Mouse (Mus musculus) heart, embryonic 16.5 days (tissue): ENCODE measurements at regions not wholly inside any gene's neighbourhood (a gene's known extent, or its start where the extent isn't known, plus 50 kb on each side); places are given as distances from the start of the nearest gene placed in this dataset.

ENCODE experiments used
- ATAC-seq: fragments of 200-750 bp; cut with Nextera tagmentation; replicated peaks from 2 replicates; pipeline ENCODE4 v1.8.0; 2017; ENCODE audit warnings: moderate number of reproducible peaks; ENCODE audit not compliant: insufficient read depth, low FRiP score; ENCODE audit errors: extremely low read depth
- H3K27ac ChIP-seq: fragments of 300-500 bp; sonication (generic); 2 replicates; pipeline ENCODE4 v1.5.1; 2014; ENCODE audit warnings: mild to moderate bottlenecking, low read length, control low read depth, moderate library complexity
- H3K27me3 ChIP-seq: fragments of 300-500 bp; sonication (generic); 2 replicates; pipeline ENCODE4 v1.6.1; 2014; ENCODE audit warnings: low read length, mixed read lengths; ENCODE audit not compliant: control insufficient read depth, insufficient read depth
- H3K36me3 ChIP-seq: fragments of 300-500 bp; sonication (generic); 2 replicates; pipeline ENCODE4 v1.6.1; 2014; ENCODE audit not compliant: control insufficient read depth, insufficient read depth
- H3K4me1 ChIP-seq: fragments of 300-500 bp; sonication (generic); 2 replicates; pipeline ENCODE4 v1.6.1; 2014; ENCODE audit warnings: low read length, mixed read lengths; ENCODE audit not compliant: control insufficient read depth, insufficient read depth
- H3K4me2 ChIP-seq: fragments of 300-500 bp; sonication (generic); 2 replicates; pipeline ENCODE4 v1.6.1; 2014; ENCODE audit warnings: low read depth, mild to moderate bottlenecking, control low read depth, low read length
- H3K4me3 ChIP-seq: fragments of 300-500 bp; sonication (generic); 2 replicates; pipeline ENCODE4 v1.5.1; 2014; ENCODE audit warnings: mild to moderate bottlenecking, control low read depth, low read length
- H3K9ac ChIP-seq: fragments of 300-500 bp; sonication (generic); 2 replicates; pipeline ENCODE4 v1.6.1; 2014; ENCODE audit warnings: low read length, control low read depth
- H3K9me3 ChIP-seq: fragments of 300-500 bp; sonication (generic); replicated peaks from 2 replicates; pipeline ENCODE4 v1.6.1; 2016; ENCODE audit warnings: low read length; ENCODE audit not compliant: control insufficient read depth
- WGBS: fragments of 180-500 bp; shearing (Covaris S2); extraction: QIAGEN DNeasy Blood & Tissue Kit; methylation state at CpG from one replicate; pipeline ENCODE4 v1.1.7; 2014; 5-methylcytosine and 5-hydroxymethylcytosine counted together

- WGBS, result 91% methylated on average over 4 of the region's 4 CpGs
- Histone ChIP-seq H3K9ac (no peak overlapping the region), H3K4me2 (no peak overlapping the region)
Measured at GRCm38 (mm10) chr2:6263565-6263964, 50.7 kb upstream of the Echdc3 start.

DNA sequence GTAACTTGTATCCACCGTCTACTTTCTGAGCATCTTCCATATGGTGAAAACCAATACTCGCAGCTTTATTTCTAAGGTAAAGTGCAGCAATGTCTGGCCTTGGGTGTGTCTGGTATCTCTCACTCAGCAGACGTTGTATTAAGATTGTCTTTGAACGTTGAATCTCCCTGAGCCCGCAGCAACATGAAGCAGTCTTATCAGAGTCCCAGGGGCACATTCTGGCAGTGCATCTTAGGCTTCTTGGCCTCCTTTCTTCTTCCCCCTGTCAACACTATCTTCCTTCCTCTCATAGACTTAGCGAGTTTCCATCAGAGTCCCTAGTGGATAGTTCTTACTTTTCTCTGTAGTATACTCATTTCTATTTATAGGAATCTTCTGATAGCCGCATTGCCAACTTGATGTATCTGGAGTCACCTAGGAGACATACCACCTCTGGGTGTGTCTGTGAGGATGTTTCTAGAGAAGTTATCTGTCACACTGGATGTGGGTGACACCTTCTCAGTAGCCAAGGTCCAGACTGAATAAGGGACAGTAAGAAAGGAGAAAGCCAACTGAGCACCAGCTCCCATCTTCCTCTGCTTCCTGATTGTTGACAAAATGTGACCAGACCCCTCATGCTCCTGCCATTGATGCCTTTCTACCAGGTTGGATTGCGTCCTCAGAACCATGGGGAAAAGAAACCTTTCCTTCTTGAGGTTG lies 51.4 kb upstream of the Echdc3 start:
- Histone ChIP-seq H3K9me3 (peaks cover 9% of the 10 kb centered on the region; the same call in 1 of the 2 replicates), H3K36me3 (no peaks in the 10 kb centered on the region), H3K4me3 (no peak overlapping the region), H3K4me2 (no peak overlapping the region), H3K4me1 (peaks cover 21% of the 10 kb centered on the region), H3K9ac (no peak overlapping the region), H3K27ac (no peak overlapping the region), H3K27me3 (no peaks in the 10 kb centered on the region)
- 50% methylated on average over 8 of the region's 8 CpGs for WGBS
- ATAC-seq, result no peak

More at GRCm38 (mm10) chr2:6263565-6263964, 50.7 kb upstream of the Echdc3 start:
- no peak overlapping the region for H3K27ac ChIP-seq
- peaks cover 21% of the 10 kb centered on the region for H3K4me1 ChIP-seq
- no peak overlapping the region for H3K4me3 ChIP-seq
- H3K27me3 ChIP-seq, result no peaks in the 10 kb centered on the region
- no peaks in the 10 kb centered on the region for H3K36me3 ChIP-seq
- ATAC-seq, result no peak
- H3K9me3 ChIP-seq, result peaks cover 9% of the 10 kb centered on the region; the same call in 1 of the 2 replicates

GRCm38 (mm10) chr2:6265117-6265516 lies 52.3 kb upstream of the Echdc3 start:
- Histone ChIP-seq H3K4me1 (peaks cover 21% of the 10 kb centered on the region), H3K4me2 (no peak overlapping the region), H3K4me3 (no peak overlapping the region), H3K36me3 (no peaks in the 10 kb centered on the region), H3K27me3 (no peaks in the 10 kb centered on the region), H3K27ac (0 out of 2 replicates have a peak overlapping the region, but pooled peaks have one; percentile 11), H3K9ac (no peak overlapping the region), H3K9me3 (peaks cover 7% of the 10 kb centered on the region; the same call in 1 of the 2 replicates)
- 46% methylated on average over 3 of the region's 3 CpGs for WGBS
- no peak for ATAC-seq

DNA sequence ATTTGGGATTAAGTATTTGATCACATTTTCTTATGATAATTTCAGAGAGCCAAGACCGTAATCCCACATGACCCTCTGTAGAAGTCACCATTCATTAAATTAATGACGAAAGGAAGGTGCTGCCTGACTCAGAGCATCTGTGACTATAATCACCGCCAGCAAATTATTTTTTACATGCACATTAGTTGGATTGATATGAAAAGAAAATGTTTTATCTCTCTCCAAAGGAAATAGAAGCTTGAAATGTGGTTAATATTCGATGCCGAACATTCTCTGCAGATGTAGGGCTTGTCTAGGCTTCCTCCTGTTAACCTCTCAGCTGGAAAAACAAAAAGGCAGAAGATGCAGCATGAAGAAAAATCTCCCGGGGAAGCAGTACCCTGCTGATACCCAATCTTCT lies 54.2 kb upstream of the Echdc3 start:
- Histone ChIP-seq H3K27ac (peak overlapping the region; percentile 46), H3K27me3 (no peaks in the 10 kb centered on the region), H3K9ac (peak overlapping the region; percentile 37), H3K4me3 (no peak overlapping the region), H3K36me3 (no peaks in the 10 kb centered on the region), H3K4me1 (peaks cover 12% of the 10 kb centered on the region), H3K9me3 (peaks cover 4% of the 10 kb centered on the region; the same call in 1 of the 2 replicates), H3K4me2 (peak overlapping the region; percentile 29)
- WGBS, result 61% methylated on average over 6 of the region's 6 CpGs
- ATAC-seq, result no peak

- no peaks in the 10 kb centered on the region for H3K36me3 ChIP-seq
- H3K9me3 ChIP-seq, result peaks cover 4% of the 10 kb centered on the region; the same call in 1 of the 2 replicates
- peak overlapping the region; percentile 46 for H3K27ac ChIP-seq
- H3K9ac ChIP-seq, result peak overlapping the region; percentile 37
- H3K4me1 ChIP-seq, result peaks cover 14% of the 10 kb centered on the region
- 10% methylated on average over 9 of the region's 9 CpGs for WGBS
- H3K4me2 ChIP-seq, result peak overlapping the region; percentile 29
- no peaks in the 10 kb centered on the region for H3K27me3 ChIP-seq
- ATAC-seq, result peak; percentile 83
- no peak overlapping the region for H3K4me3 ChIP-seq
Measured at GRCm38 (mm10) chr2:6267537-6267936, 54.7 kb upstream of the Echdc3 start.

- no peak overlapping the region for H3K4me3 ChIP-seq
- peak; percentile 82 for ATAC-seq
- H3K9me3 ChIP-seq, result no peaks in the 10 kb centered on the region
- H3K4me1 ChIP-seq, result peaks cover 19% of the 10 kb centered on the region
- H3K9ac ChIP-seq, result no peak overlapping the region
- 67% methylated on average over 2 of the region's 2 CpGs for WGBS
- no peaks in the 10 kb centered on the region for H3K27me3 ChIP-seq
- H3K27ac ChIP-seq, result no peak overlapping the region
- H3K4me2 ChIP-seq, result no peak overlapping the region
- H3K36me3 ChIP-seq, result no peaks in the 10 kb centered on the region
Measured at GRCm38 (mm10) chr2:6272514-6272913, 50.0 kb upstream of the Usp6nl start.
